Mouse (Mus musculus) heart, adult 2 months (tissue): ENCODE data around the gene Numb. TPM values are rescaled to one million over a fixed set of nuclear protein-coding genes. Genes with fewer than 3 reads are reported as not detected.
A peak's percentile ranks its signal among the peaks of the same experiment; 100 is the strongest.

Source experiments
- DNase-seq, 2 experiments: peaks; one replicate each; pipeline ENCODE4 v3.0.0; 2021
- H3K27ac ChIP-seq: fragments of 200-600 bp; 2 replicates; pipeline ENCODE4 v1.8.1; 2022
- H3K27me3 ChIP-seq: fragments of 200-500 bp; 2 replicates; pipeline ENCODE4 v1.6.1; 2012; ENCODE audit warnings: mild to moderate bottlenecking, low read length, inconsistent platforms, mixed read lengths; ENCODE audit not compliant: control insufficient read depth, insufficient read depth
- H3K36me3 ChIP-seq: fragments of 200-500 bp; 2 replicates; pipeline ENCODE4 v1.6.1; 2012; ENCODE audit warnings: low read length, inconsistent platforms; ENCODE audit not compliant: control insufficient read depth, insufficient read depth
- H3K4me1 ChIP-seq: fragments of 200-500 bp; 2 replicates; pipeline ENCODE4 v1.6.1; 2011; ENCODE audit warnings: low read length; ENCODE audit not compliant: control insufficient read depth, insufficient read depth
- H3K4me3 ChIP-seq: fragments of 200-600 bp; 2 replicates; pipeline ENCODE4 v1.8.1; 2022
- H3K79me2 ChIP-seq: fragments of 200-500 bp; replicated peaks from 2 replicates; pipeline ENCODE4 v1.6.1; 2012; ENCODE audit warnings: mild to moderate bottlenecking, inconsistent platforms, low read length, moderate library complexity, mixed read lengths; ENCODE audit not compliant: control insufficient read depth, insufficient read depth
- H3K9ac ChIP-seq: fragments of 200-500 bp; 2 replicates; pipeline ENCODE4 v1.6.1; 2012; ENCODE audit warnings: low read depth, mild to moderate bottlenecking, control low read depth, inconsistent platforms, low read length, mixed read lengths
- CTCF ChIP-seq: fragments of 200-600 bp; IDR thresholded peaks from 2 replicates; pipeline ENCODE4 v1.8.1; 2022; ENCODE audit warnings: antibody characterized with exemption, mild to moderate bottlenecking, moderate library complexity
- EP300 ChIP-seq: fragments of 200-500 bp; IDR thresholded peaks from 2 replicates; pipeline ENCODE4 v1.6.1; 2011; ENCODE audit warnings: low read depth, low read length, control low read depth; ENCODE audit not compliant: insufficient read depth
- POLR2A ChIP-seq: fragments of 200-500 bp; IDR thresholded peaks from 2 replicates; pipeline ENCODE4 v1.6.1; 2011; ENCODE audit warnings: mild to moderate bottlenecking, low read depth, low read length, control low read depth; ENCODE audit not compliant: insufficient read depth
- WGBS: fragments of 180-500 bp; shearing (Covaris S2); methylation state at CpG from one replicate; pipeline ENCODE4 v1.1.7; 2018; 5-methylcytosine and 5-hydroxymethylcytosine counted together
- intact Hi-C: fragments of 180-260 bp; cut with DNase I; formaldehyde crosslinking; loops from one replicate; pipeline ENCODE4 v1.15.1; 2025
- polyA plus RNA-seq: library from polyadenylated mRNA; depleted of rRNA; stranded (reverse); fragments of >200 nt; gene quantifications from 2 replicates; pipeline ENCODE4 v1.2.3, GENCODE M21; 2012
- total RNA-seq, 2 experiments: library from RNA; stranded (reverse); gene quantifications; 2 replicates each; pipeline ENCODE4 v1.2.3; 2021

Gene Numb
- total and polyA plus RNA-seq, 3 experiments, result 31.1 to 32.3 (median 31.6) TPM

DNA sequence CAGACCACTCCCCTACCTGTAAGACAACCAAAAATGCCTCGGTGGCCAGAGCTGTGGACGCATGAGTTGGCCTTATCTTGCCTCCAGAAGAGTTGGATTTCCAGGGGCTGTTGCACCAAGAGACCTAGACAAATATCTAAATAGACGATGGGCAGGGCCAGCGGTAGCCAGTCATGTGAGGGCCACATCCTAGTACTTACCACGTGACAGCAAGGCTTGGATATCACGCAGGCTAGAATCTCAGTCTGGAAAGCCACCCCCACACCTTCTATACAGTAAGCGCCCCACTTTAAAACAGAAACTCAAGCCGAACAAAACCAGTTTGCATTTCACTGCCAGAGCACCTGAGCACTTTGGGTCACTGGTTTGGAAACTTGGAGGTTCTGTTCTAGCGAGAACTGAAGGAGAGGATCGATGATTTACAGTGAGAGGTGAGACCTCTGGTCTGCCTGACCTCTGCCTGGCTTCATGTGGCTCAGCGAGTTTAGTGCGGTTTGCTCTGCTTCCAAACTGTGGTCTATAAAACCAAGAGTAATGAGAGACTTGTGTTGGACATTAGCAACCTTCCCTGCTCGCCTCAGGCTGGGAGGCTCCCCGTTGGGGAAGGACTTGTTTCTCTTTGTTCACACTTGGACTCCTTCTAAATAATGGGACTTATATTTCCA lies 153.4 kb downstream of the Numb start:
- no peak overlapping the region for H3K4me3 ChIP-seq
- TF ChIP-seq EP300 (no peak), POLR2A (no peak), CTCF (no peak)

DNA sequence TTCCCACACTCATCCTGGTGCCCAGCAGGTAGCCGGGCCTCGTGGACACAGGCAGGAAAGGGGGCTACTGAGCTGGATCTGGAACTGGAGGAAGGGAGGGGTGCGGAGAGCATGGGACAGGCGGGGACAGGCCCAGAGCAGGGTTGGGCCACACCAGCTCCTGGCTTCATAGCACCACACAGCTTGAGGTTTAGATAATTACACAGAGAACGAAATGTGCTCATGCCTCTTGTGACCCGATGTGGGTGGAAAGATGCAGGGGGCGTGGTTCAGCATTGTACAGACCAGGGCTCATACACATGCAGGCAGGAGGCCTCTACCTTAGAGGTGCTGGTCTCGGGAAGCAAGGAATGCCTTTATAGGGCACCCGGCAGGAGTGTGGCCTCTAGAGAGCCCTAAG lies 153.9 kb downstream of the Numb start:
- no peak overlapping the region for H3K9ac ChIP-seq
- no peaks in the 10 kb centered on the region for H3K27me3 ChIP-seq
- no peak for DNase-seq
- intact Hi-C loops, result no loop called here
- TF ChIP-seq EP300 (no peak), POLR2A (no peak), CTCF (no peak)
- H3K4me3 ChIP-seq, result no peak overlapping the region
- 61% methylated on average over 9 of the region's 9 CpGs for WGBS
- H3K36me3 ChIP-seq, result no peaks in the 10 kb centered on the region
- H3K4me1 ChIP-seq, result peaks cover 7% of the 10 kb centered on the region
- H3K27ac ChIP-seq, result no peak overlapping the region
- H3K79me2 ChIP-seq, result no peaks in the 10 kb centered on the region

More for the DNA sequence above, 153.4 kb downstream of the Numb start:
- no peak for DNase-seq
- Histone ChIP-seq H3K9ac (no peak overlapping the region), H3K27ac (no peak overlapping the region; the same call in 1 of the 2 replicates), H3K27me3 (no peaks in the 10 kb centered on the region), H3K79me2 (no peaks in the 10 kb centered on the region), H3K4me1 (peaks cover 6% of the 10 kb centered on the region), H3K36me3 (no peaks in the 10 kb centered on the region)
- 80% methylated on average over 14 of the region's 14 CpGs for WGBS
- intact Hi-C loops, result no loop called here

DNA sequence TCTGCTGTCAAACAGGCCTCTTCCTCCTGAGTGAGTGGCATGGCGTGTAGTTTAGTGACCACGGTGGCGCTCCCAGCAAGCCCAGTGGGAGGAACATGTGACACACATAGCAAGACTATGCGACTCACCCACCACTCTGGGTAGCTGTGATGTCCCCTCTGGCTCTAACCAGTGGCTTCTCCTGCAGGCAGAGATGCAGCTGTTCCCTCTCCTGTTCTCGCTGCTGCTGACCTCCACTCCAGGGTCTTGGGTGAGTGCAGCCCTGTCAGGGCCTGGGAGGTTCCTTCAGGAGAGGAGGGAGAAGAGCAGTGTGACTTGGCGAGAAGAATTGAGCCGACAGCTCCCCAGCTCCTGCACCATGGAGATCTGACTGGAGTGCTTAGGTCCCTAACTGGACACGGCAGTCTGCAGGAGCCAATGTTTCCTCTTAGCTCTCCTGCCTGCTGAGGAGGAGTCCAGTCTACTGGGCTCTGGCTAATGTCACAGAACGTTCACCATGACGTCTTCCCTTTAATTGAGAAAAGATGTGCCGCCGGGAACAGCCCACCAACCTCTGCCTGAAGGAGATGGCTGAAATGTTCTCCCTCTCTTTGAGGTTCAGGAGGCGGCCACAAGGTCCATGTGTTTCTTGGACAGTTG lies 155.7 kb downstream of the Numb start:
- no peak for DNase-seq
- peaks cover 8% of the 10 kb centered on the region for H3K4me1 ChIP-seq
- H3K27me3 ChIP-seq, result no peaks in the 10 kb centered on the region
- intact Hi-C loops, result no loop called here
- no peak overlapping the region for H3K27ac ChIP-seq
- no peaks in the 10 kb centered on the region for H3K36me3 ChIP-seq
- WGBS, result 78% methylated on average over 13 of the region's 13 CpGs
- H3K79me2 ChIP-seq, result no peaks in the 10 kb centered on the region
- no peak overlapping the region for H3K4me3 ChIP-seq
- no peak overlapping the region for H3K9ac ChIP-seq
- no peak for TF ChIP-seq CTCF
- no peak for TF ChIP-seq POLR2A
- TF ChIP-seq EP300, result no peak

DNA sequence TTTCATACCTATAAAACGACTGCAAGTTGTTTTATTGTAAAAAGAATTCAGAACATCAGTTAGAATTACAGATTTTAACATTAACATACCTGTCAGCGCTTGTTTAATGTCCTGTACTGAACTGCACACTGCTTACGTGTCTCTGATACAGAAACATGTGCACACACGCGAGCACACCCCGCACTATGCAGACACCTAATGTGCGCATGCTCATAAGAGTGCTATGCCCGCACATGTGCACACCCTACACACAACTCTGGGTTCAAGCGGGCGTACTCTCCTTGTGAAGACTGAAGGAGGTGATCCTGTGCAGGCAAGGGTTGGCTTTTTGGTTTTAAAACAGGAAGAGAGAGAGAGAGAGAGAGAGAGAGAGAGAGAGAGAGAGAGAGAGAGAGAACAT lies 157.2 kb downstream of the Numb start:
- WGBS, result 78% methylated on average over 10 of the region's 10 CpGs
- Histone ChIP-seq H3K36me3 (no peaks in the 10 kb centered on the region), H3K79me2 (no peaks in the 10 kb centered on the region), H3K4me1 (peaks cover 3% of the 10 kb centered on the region), H3K27ac (no peak overlapping the region; the same call in 1 of the 2 replicates), H3K4me3 (peak overlapping the region; percentile 58; the same call in 1 of the 2 replicates), H3K27me3 (no peaks in the 10 kb centered on the region), H3K9ac (no peak overlapping the region)
- intact Hi-C loops, result no loop called here
- TF ChIP-seq CTCF, result no peak
- TF ChIP-seq EP300, result no peak
- TF ChIP-seq POLR2A, result no peak
- DNase-seq, result no peak

DNA sequence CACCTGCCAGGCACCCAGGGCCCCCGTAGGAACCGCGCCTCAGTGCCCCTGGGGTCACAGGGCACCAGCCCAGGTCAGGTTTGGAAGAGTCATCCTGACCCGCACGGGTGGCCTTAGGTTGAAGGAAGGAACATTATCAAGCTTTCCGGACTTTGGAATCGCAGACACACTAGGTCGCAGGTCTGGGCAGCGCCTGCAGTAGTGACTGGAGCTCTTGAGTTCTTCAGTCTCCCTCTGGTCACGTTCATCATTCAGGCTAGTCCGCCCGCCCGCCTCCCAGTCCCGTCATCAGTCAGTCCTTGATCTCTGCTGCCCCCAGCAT lies 157.7 kb downstream of the Numb start:
- DNase-seq, result peak in 1 of 2 experiments; percentile 46
- Histone ChIP-seq H3K79me2 (no peaks in the 10 kb centered on the region), H3K36me3 (no peaks in the 10 kb centered on the region), H3K4me3 (peak overlapping the region; percentile 58), H3K4me1 (peaks cover 3% of the 10 kb centered on the region), H3K27me3 (no peaks in the 10 kb centered on the region), H3K27ac (peak overlapping the region; percentile 80), H3K9ac (peak overlapping the region; percentile 65)
- TF ChIP-seq POLR2A (no peak), CTCF (no peak), EP300 (no peak)
- intact Hi-C loops, result no loop called here
- 15% methylated on average over 14 of the region's 14 CpGs for WGBS

DNA sequence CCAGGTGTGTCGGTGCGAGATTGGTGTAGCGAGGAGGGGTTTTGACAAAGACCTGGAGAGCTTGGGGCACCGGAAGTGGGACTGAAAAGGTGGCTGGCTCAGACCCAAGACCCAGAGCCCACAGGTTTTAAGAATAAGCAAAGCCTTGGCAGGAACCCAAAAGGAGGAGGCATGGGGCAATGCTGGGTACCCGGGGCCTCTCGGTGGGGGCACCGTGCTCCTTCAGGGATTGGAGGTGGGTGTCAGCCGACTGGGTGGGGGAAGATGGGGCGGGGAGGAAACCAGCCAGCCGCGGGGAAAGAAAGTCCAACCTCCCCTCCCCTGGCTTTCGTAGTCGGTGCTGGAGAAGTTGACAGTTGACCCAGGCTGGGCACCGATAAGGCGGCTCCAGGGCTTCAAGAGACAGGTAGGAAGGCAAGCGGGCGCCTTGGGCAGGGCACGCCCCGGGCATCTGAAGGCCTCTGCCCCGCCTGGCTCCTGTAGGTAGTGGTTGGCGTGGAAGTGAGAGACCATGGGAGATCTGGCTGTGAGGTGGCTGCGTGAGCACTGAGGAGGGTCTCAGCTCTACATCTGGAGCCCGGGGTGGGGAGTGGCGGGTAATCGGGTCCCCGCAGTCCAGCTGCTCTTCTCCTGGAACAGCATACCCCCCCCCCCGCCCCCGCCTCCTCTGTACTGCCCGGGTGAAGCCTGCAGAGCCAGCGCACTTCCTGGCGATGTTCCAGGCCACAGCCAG lies 158.3 kb downstream of the Numb start, which contains the start of gene Papln:
Gene Papln (plus strand): TSS at position 324 of the 733 bp plus-strand sequence.
- no peaks in the 10 kb centered on the region for H3K27me3 ChIP-seq
- peak within 1 kb of the TSS; percentile 58 for H3K4me3 ChIP-seq
- WGBS, result 7% methylated on average over 31 of the region's 31 CpGs
- H3K79me2 ChIP-seq, result no peaks in the 10 kb centered on the region
- peak; percentile 45 to 48 for DNase-seq
- peak within 1 kb of the TSS; percentile 80 for H3K27ac ChIP-seq
- peak within 1 kb of the TSS; percentile 65 for H3K9ac ChIP-seq
- TF ChIP-seq POLR2A (no peak), CTCF (no peak), EP300 (no peak)
- H3K4me1 ChIP-seq, result peaks cover 2% of the 10 kb centered on the region
- no peaks in the 10 kb centered on the region for H3K36me3 ChIP-seq
- intact Hi-C loops, result no loop called here
